Mouse (Mus musculus) hindlimb bud, embryonic 11.5 days (tissue): Measurements from ENCODE around the gene Ubash3a.
"Not testable (repeated sequence)": the region's sequence is repeated elsewhere in the genome, so short reads cannot be mapped to it uniquely, and the experiment has no call there.

ENCODE experiments used
- DNase-seq: peaks from one replicate; pipeline ENCODE4 v3.0.0-alpha.2; 2012; ENCODE audit warnings: low read depth, low spot score; ENCODE audit errors: extremely low spot score

The Ubash3a gene

GRCm38 (mm10) chr17:31260430-31260829, 52.8 kb downstream of the Ubash3a start:
- DNase-seq: no peak

- DNase-seq: no peak
Measured at GRCm38 (mm10) chr17:31261352-31261751, 53.7 kb downstream of the Ubash3a start.

GRCm38 (mm10) chr17:31262715-31263114, 55.0 kb downstream of the Ubash3a start:
- DNase-seq: no peak

GRCm38 (mm10) chr17:31263770-31264169, 56.1 kb downstream of the Ubash3a start:
- DNase-seq: no peak

GRCm38 (mm10) chr17:31264372-31264771, 56.7 kb downstream of the Ubash3a start:
- no peak for DNase-seq

- no peak for DNase-seq
Measured at GRCm38 (mm10) chr17:31265171-31265572, 57.5 kb downstream of the Ubash3a start.

GRCm38 (mm10) chr17:31265831-31266230, 58.2 kb downstream of the Ubash3a start:
- DNase-seq: no peak

GRCm38 (mm10) chr17:31266321-31266950, 58.8 kb downstream of the Ubash3a start:
- no peak for DNase-seq

GRCm38 (mm10) chr17:31267138-31267537, 59.5 kb downstream of the Ubash3a start:
- no peak for DNase-seq

GRCm38 (mm10) chr17:31267603-31268002, 59.9 kb downstream of the Ubash3a start:
- DNase-seq: no peak

GRCm38 (mm10) chr17:31268016-31268415, 60.3 kb downstream of the Ubash3a start:
- DNase-seq: no peak

- DNase-seq: no peak
Measured at GRCm38 (mm10) chr17:31269761-31270160, 62.1 kb downstream of the Ubash3a start.

GRCm38 (mm10) chr17:31270246-31270645, 62.6 kb downstream of the Ubash3a start:
- no peak for DNase-seq

GRCm38 (mm10) chr17:31270736-31271135, 63.1 kb downstream of the Ubash3a start:
- not testable (repeated sequence) for DNase-seq

GRCm38 (mm10) chr17:31271136-31271851, 63.6 kb downstream of the Ubash3a start:
- no peak for DNase-seq

- DNase-seq: no peak
Measured at GRCm38 (mm10) chr17:31272416-31273165, 64.9 kb downstream of the Ubash3a start.

GRCm38 (mm10) chr17:31273631-31274030, 66.0 kb downstream of the Ubash3a start:
- DNase-seq: no peak

GRCm38 (mm10) chr17:31275181-31275580, 67.5 kb downstream of the Ubash3a start:
- no peak for DNase-seq

GRCm38 (mm10) chr17:31276207-31276921, 68.7 kb downstream of the Ubash3a start:
- no peak for DNase-seq

- DNase-seq: no peak
Measured at GRCm38 (mm10) chr17:31276922-31277918, 69.5 kb downstream of the Ubash3a start, which contains the start of gene Rsph1. Rsph1 (minus strand) TSS chr17:31277383.
